Mouse (Mus musculus): ENCODE measurements at regions not wholly inside any gene's neighbourhood (a gene's known extent, or its start where the extent isn't known, plus 50 kb on each side); places are given as distances from the start of the nearest gene placed in this dataset.
A peak's percentile ranks its signal among the peaks of the same experiment; 100 is the strongest.
"Not testable (repeated sequence)": the region's sequence is repeated elsewhere in the genome, so short reads cannot be mapped to it uniquely, and the experiment has no call there.

- H3K27me3 ChIP-seq (ENCODE audit: control insufficient read depth, insufficient read depth, low read length); H3K27ac ChIP-seq (ENCODE audit: low read depth, low read length); H3K9ac ChIP-seq (replicated peaks; ENCODE audit: low read depth, low read length); H3K4me2 ChIP-seq (ENCODE audit: low read depth, low read length); H3K9me3 ChIP-seq (ENCODE audit: control insufficient read depth, low read length); H3K36me3 ChIP-seq (ENCODE audit: control insufficient read depth, insufficient read depth, low read length); H3K4me3 ChIP-seq (ENCODE audit: low read depth, low read length); ATAC-seq (ENCODE audit: low read depth); H3K4me1 ChIP-seq (ENCODE audit: control insufficient read depth, insufficient read depth, low read length): not testable (repeated sequence)
- WGBS, result 100% methylated on average over 1 of the region's 7 CpGs
Measured at GRCm38 (mm10) chr6:89184920-89185319, 177.5 kb downstream of the Plxna1 start.

DNA sequence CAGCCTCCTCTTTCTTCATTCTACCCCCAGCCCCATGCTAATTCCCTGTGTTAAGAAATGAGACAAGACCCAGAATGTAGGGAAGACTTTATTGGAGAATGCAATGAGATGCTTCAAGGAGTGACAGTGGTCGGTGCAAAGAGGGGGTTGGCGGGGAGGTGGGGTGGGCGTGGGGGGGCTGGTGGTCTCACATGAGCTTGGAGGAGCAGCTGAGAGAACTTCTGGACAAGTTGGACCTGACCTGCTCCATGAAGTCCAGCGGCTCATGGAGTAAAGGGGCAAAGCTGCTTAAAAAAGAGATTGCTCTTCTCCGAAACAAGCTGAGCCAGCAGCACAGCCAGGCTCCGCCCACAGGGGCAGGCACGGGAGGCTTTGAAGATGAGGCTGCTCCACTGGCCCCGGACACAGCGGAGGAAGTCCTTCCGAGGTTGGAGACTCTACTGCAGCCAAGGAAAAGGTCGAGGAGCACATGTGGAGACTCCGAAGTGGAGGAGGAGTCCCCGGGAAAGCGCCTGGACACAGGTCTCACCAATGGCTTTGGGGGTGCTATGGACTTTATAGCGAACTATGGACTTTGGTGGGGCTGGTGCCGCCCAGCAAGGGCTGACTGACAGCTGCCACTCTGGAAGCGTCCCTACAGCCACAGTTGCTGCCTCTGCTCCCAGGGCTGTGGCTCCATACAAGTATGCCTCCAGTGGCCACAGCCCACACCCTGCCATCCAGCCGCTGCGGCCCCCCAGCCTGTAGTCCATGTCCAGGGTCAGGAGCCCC is 161.7 kb downstream of the Plxna1 start:
- not testable (repeated sequence) for H3K27me3 ChIP-seq (ENCODE audit: control insufficient read depth, insufficient read depth, low read length); H3K4me1 ChIP-seq (ENCODE audit: control insufficient read depth, insufficient read depth, low read length); H3K27ac ChIP-seq (ENCODE audit: low read depth, low read length); ATAC-seq (ENCODE audit: low read depth); H3K9me3 ChIP-seq (ENCODE audit: control insufficient read depth, low read length); H3K9ac ChIP-seq (replicated peaks; ENCODE audit: low read depth, low read length); H3K4me3 ChIP-seq (ENCODE audit: low read depth, low read length); H3K36me3 ChIP-seq (ENCODE audit: control insufficient read depth, insufficient read depth, low read length); H3K4me2 ChIP-seq (ENCODE audit: low read depth, low read length)
- WGBS, result 12% methylated on average over 19 of the region's 19 CpGs

- no peak overlapping the region for H3K27ac ChIP-seq (ENCODE audit: low read depth, low read length)
- H3K9me3 ChIP-seq (ENCODE audit: control insufficient read depth, low read length), result no peaks in the 10 kb centered on the region
- 83% methylated on average over 3 of the region's 3 CpGs for WGBS
- H3K4me2 ChIP-seq (ENCODE audit: low read depth, low read length), result no peak overlapping the region
- no peak overlapping the region for H3K9ac ChIP-seq (replicated peaks; ENCODE audit: low read depth, low read length)
- ATAC-seq (ENCODE audit: low read depth), result no peak
- H3K27me3 ChIP-seq (ENCODE audit: control insufficient read depth, insufficient read depth, low read length), result no peaks in the 10 kb centered on the region
- no peaks in the 10 kb centered on the region for H3K4me1 ChIP-seq (ENCODE audit: control insufficient read depth, insufficient read depth, low read length)
- H3K36me3 ChIP-seq (ENCODE audit: control insufficient read depth, insufficient read depth, low read length), result no peaks in the 10 kb centered on the region
- H3K4me3 ChIP-seq (ENCODE audit: low read depth, low read length), result no peak overlapping the region
Measured at GRCm38 (mm10) chr6:89215021-89215420, 147.4 kb downstream of the Plxna1 start.

GRCm38 (mm10) chr6:89235416-89236075 is 126.9 kb downstream of the Plxna1 start:
- peak; percentile 76 for ATAC-seq (ENCODE audit: low read depth)
- Histone ChIP-seq H3K4me2 (ENCODE audit: low read depth, low read length) (peak overlapping the region; percentile 43), H3K27ac (ENCODE audit: low read depth, low read length) (peak overlapping the region; percentile 64), H3K9me3 (ENCODE audit: control insufficient read depth, low read length) (no peaks in the 10 kb centered on the region), H3K27me3 (ENCODE audit: control insufficient read depth, insufficient read depth, low read length) (no peaks in the 10 kb centered on the region), H3K9ac (replicated peaks; ENCODE audit: low read depth, low read length) (0 out of 2 replicates have a peak overlapping the region, but pooled peaks have one; percentile 7), H3K4me1 (ENCODE audit: control insufficient read depth, insufficient read depth, low read length) (peaks cover 46% of the 10 kb centered on the region), H3K4me3 (ENCODE audit: low read depth, low read length) (no peak overlapping the region), H3K36me3 (ENCODE audit: control insufficient read depth, insufficient read depth, low read length) (no peaks in the 10 kb centered on the region)
- WGBS, result 6% methylated on average over 27 of the region's 27 CpGs

GRCm38 (mm10) chr6:89236226-89236625 is 126.2 kb downstream of the Plxna1 start:
- no peaks in the 10 kb centered on the region for H3K9me3 ChIP-seq (ENCODE audit: control insufficient read depth, low read length)
- peak overlapping the region; percentile 43; the same call in 1 of the 2 replicates for H3K4me2 ChIP-seq (ENCODE audit: low read depth, low read length)
- H3K9ac ChIP-seq (replicated peaks; ENCODE audit: low read depth, low read length), result no peak overlapping the region
- peak overlapping the region; percentile 64 for H3K27ac ChIP-seq (ENCODE audit: low read depth, low read length)
- no peaks in the 10 kb centered on the region for H3K36me3 ChIP-seq (ENCODE audit: control insufficient read depth, insufficient read depth, low read length)
- no peaks in the 10 kb centered on the region for H3K27me3 ChIP-seq (ENCODE audit: control insufficient read depth, insufficient read depth, low read length)
- WGBS, result 5% methylated on average over 8 of the region's 8 CpGs
- no peak for ATAC-seq (ENCODE audit: low read depth)
- H3K4me3 ChIP-seq (ENCODE audit: low read depth, low read length), result no peak overlapping the region
- H3K4me1 ChIP-seq (ENCODE audit: control insufficient read depth, insufficient read depth, low read length), result peaks cover 46% of the 10 kb centered on the region

DNA sequence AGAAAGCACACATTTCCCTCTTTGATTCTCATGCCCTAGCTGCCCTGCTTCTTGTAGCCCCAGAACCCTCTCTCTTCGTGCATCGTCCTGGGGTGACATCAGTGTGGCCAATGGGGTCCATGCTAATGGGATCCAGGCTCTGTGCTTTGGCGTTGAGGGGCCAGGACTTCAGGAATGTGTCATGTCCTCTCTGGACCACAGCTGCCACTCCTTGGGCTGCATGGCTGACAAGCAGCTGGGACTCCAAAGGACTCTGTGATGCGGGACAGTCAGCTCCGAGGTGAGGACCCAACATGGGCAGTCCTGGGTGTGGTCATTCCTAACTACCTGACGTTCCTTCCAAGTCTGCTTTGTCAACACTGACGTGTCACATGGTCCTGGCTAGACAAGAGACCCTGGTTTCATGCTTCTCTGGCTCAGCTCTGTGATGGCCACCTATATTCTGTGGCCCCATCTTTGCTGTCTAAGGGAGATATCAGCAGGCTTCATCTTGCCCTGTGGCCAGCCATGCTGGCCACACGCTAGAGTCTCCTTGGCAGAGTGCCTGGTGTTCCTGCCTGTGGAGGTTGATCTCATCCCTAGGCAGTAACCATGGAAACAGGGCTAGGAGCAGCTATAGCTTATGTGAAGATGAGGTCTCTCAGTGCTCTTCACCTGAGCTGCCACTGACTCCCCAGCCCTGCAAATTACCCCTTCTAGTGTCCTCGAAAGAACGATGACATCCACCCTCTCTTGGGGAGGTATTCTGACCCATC is 125.4 kb downstream of the Plxna1 start:
- Histone ChIP-seq H3K9ac (replicated peaks; ENCODE audit: low read depth, low read length) (no peak overlapping the region), H3K4me3 (ENCODE audit: low read depth, low read length) (no peak overlapping the region), H3K36me3 (ENCODE audit: control insufficient read depth, insufficient read depth, low read length) (no peaks in the 10 kb centered on the region), H3K27ac (ENCODE audit: low read depth, low read length) (no peak overlapping the region; the same call in 1 of the 2 replicates), H3K4me1 (ENCODE audit: control insufficient read depth, insufficient read depth, low read length) (peaks cover 46% of the 10 kb centered on the region), H3K9me3 (ENCODE audit: control insufficient read depth, low read length) (no peaks in the 10 kb centered on the region), H3K4me2 (ENCODE audit: low read depth, low read length) (no peak overlapping the region), H3K27me3 (ENCODE audit: control insufficient read depth, insufficient read depth, low read length) (no peaks in the 10 kb centered on the region)
- ATAC-seq (ENCODE audit: low read depth), result peak; percentile 45; the same call in 1 of the 2 replicates
- 79% methylated on average over 10 of the region's 10 CpGs for WGBS

DNA sequence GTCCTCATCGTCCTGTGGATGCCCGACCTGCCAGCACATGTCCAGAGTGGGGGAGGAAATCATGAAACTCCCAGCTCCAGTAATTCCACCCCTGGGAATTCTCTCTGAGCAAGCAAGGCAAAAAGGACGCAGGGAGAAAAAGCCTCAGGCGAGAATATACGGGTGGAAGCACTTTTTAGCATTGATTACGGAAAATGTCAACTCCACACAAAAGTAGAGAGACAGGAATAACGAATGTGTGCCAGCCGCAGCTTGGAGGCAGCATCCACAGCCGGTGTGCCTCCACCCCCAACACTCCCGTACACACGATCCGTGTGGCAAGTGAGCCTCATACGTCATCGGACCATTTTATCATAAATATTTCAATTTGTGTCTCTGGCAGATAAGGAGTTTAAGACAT is 123.5 kb downstream of the Plxna1 start:
- 20% methylated on average over 14 of the region's 14 CpGs for WGBS
- Histone ChIP-seq H3K36me3 (ENCODE audit: control insufficient read depth, insufficient read depth, low read length) (no peaks in the 10 kb centered on the region), H3K9ac (replicated peaks; ENCODE audit: low read depth, low read length) (no peak overlapping the region), H3K27ac (ENCODE audit: low read depth, low read length) (no peak overlapping the region), H3K4me1 (ENCODE audit: control insufficient read depth, insufficient read depth, low read length) (peaks cover 50% of the 10 kb centered on the region), H3K27me3 (ENCODE audit: control insufficient read depth, insufficient read depth, low read length) (no peaks in the 10 kb centered on the region), H3K9me3 (ENCODE audit: control insufficient read depth, low read length) (no peaks in the 10 kb centered on the region), H3K4me2 (ENCODE audit: low read depth, low read length) (0 out of 2 replicates have a peak overlapping the region, but pooled peaks have one; percentile 3), H3K4me3 (ENCODE audit: low read depth, low read length) (no peak overlapping the region)
- ATAC-seq (ENCODE audit: low read depth), result no peak

DNA sequence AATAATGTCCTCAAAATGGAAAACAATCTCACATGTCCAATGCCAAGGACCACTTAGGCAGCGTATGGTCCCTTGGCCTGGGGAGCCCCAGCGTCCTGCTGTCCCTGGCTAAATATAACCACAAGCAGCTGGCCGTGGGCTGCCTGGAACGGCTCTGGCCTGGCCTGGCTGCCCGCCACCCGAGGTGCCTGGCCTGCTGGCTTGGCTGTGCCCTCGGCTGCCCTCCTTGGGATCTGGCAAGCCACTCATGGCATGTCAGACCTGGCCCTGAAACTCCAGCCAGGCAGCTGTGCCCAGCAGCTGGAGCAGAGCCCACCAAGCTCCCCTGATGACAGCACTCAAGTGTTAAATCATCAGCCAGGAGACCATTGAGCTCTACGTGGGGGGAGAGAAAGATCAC is 122.9 kb downstream of the Plxna1 start:
- Histone ChIP-seq H3K9me3 (ENCODE audit: control insufficient read depth, low read length) (no peaks in the 10 kb centered on the region), H3K4me1 (ENCODE audit: control insufficient read depth, insufficient read depth, low read length) (peaks cover 50% of the 10 kb centered on the region), H3K4me3 (ENCODE audit: low read depth, low read length) (no peak overlapping the region), H3K36me3 (ENCODE audit: control insufficient read depth, insufficient read depth, low read length) (no peaks in the 10 kb centered on the region), H3K4me2 (ENCODE audit: low read depth, low read length) (no peak overlapping the region), H3K9ac (replicated peaks; ENCODE audit: low read depth, low read length) (no peak overlapping the region), H3K27me3 (ENCODE audit: control insufficient read depth, insufficient read depth, low read length) (no peaks in the 10 kb centered on the region), H3K27ac (ENCODE audit: low read depth, low read length) (0 out of 2 replicates have a peak overlapping the region, but pooled peaks have one; percentile 28)
- WGBS, result 45% methylated on average over 8 of the region's 8 CpGs
- ATAC-seq (ENCODE audit: low read depth), result no peak
